Mouse (Mus musculus) limb, embryonic 14.5 days (tissue): ENCODE results near the gene Sesn1. TPM values are rescaled to one million over a fixed set of nuclear protein-coding genes. Genes with fewer than 3 reads are reported as not detected.
A peak's percentile ranks its signal among the peaks of the same experiment; 100 is the strongest.

Experiments used
- ATAC-seq: fragments of 200-750 bp; cut with Nextera tagmentation; 2 replicates; pipeline ENCODE4 v1.8.0; 2017; ENCODE audit warnings: low read depth, moderate number of reproducible peaks, moderate TSS enrichment; ENCODE audit not compliant: low FRiP score
- DNase-seq: peaks from one replicate; pipeline ENCODE4 v3.0.0-alpha.2; 2015; ENCODE audit warnings: low spot score
- H3K27ac ChIP-seq: fragments of 300-500 bp; sonication (generic); replicated peaks from 2 replicates; pipeline ENCODE4 v1.5.1; 2014; ENCODE audit warnings: low read depth, mild to moderate bottlenecking, low read length, moderate library complexity, mixed read lengths
- H3K27me3 ChIP-seq: fragments of 300-500 bp; sonication (generic); 2 replicates; pipeline ENCODE4 v1.6.1; 2014; ENCODE audit warnings: low read length, mixed read lengths; ENCODE audit not compliant: control insufficient read depth, insufficient read depth
- H3K36me3 ChIP-seq: fragments of 300-500 bp; sonication (generic); 2 replicates; pipeline ENCODE4 v1.6.1; 2014; ENCODE audit warnings: mild to moderate bottlenecking, low read length, moderate library complexity, mixed read lengths; ENCODE audit not compliant: control insufficient read depth, insufficient read depth
- H3K4me1 ChIP-seq: fragments of 300-500 bp; sonication (generic); 2 replicates; pipeline ENCODE4 v1.6.1; 2014; ENCODE audit warnings: antibody characterized with exemption, low read length, mixed read lengths; ENCODE audit not compliant: control insufficient read depth, insufficient read depth
- H3K4me2 ChIP-seq: fragments of 300-500 bp; sonication (generic); replicated peaks from 2 replicates; pipeline ENCODE4 v1.6.1; 2014; ENCODE audit warnings: low read depth, mild to moderate bottlenecking, low read length, moderate library complexity; ENCODE audit not compliant: severe bottlenecking
- H3K4me3 ChIP-seq: fragments of 300-500 bp; sonication (generic); replicated peaks from 2 replicates; pipeline ENCODE4 v1.5.1; 2014; ENCODE audit warnings: low read length
- H3K9ac ChIP-seq: fragments of 300-500 bp; sonication (generic); 2 replicates; pipeline ENCODE4 v1.6.1; 2014; ENCODE audit warnings: mild to moderate bottlenecking, low read depth, low read length, moderate library complexity; ENCODE audit not compliant: severe bottlenecking
- H3K9me3 ChIP-seq: fragments of 300-500 bp; sonication (generic); 2 replicates; pipeline ENCODE4 v1.6.1; 2016; ENCODE audit warnings: low read length; ENCODE audit not compliant: control insufficient read depth
- POLR2A ChIP-seq: fragments of 200-500 bp; IDR thresholded peaks from 2 replicates; pipeline ENCODE4 v1.8.0; 2012; ENCODE audit warnings: inconsistent platforms, mild to moderate bottlenecking, moderate library complexity, borderline replicate concordance; ENCODE audit not compliant: insufficient read depth, insufficient read length; ENCODE audit errors: extremely low read depth
- WGBS: fragments of 180-500 bp; shearing (Covaris S2); extraction: QIAGEN DNeasy Blood & Tissue Kit; methylation state at CpG from one replicate; pipeline ENCODE4 v1.1.7; 2014; 5-methylcytosine and 5-hydroxymethylcytosine counted together
- polyA plus RNA-seq, 2 experiments: library from polyadenylated mRNA; depleted of rRNA in 1 of 2; stranded (reverse) in 1 of 2; unstranded in 1 of 2; fragments of >200 nt; fragmentation: Nextera tagmentation in 1 of 2; extraction: Ambion mirVana in 1 of 2; gene quantifications; 2 replicates each; pipeline versions ENCODE4 v1.2.1 to v1.2.3; 2012 to 2014

Gene Sesn1
- polyA plus RNA-seq, 2 experiments = 37.0 to 42.9 TPM

- no peak for TF ChIP-seq POLR2A
- 60% methylated on average over 2 of the region's 2 CpGs for WGBS
- Histone ChIP-seq H3K27me3 (no peaks in the 10 kb centered on the region), H3K9ac (no peak overlapping the region), H3K4me2 (no peak overlapping the region), H3K36me3 (no peaks in the 10 kb centered on the region), H3K27ac (no peak overlapping the region), H3K4me1 (no peaks in the 10 kb centered on the region), H3K4me3 (no peak overlapping the region), H3K9me3 (no peaks in the 10 kb centered on the region)
- ATAC-seq = no peak
- DNase-seq = no peak
Measured at GRCm38 (mm10) chr10:41860275-41860688, 50.5 kb downstream of the Sesn1 start.

DNA sequence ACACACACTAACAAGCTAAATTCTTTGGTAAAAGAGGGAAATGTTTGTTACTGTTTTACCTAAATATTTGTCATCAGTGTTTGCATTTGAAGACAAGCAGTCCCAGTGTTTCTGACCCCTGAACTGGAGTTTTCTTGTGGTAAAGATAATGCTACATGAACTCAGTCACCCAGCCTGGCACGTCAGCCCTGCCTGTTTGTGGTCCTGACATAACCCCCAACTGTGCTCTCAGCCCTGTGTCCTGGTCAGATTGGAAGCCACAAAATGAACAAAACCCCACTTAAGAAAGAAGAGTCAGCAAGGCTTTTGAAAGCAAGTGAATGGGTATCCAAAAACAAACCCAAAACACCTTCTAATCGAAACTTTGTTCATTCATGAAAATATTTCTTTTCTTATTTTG lies 53.3 kb downstream of the Sesn1 start:
- DNase-seq (no peak), ATAC-seq (no peak)
- 72% methylated on average over 2 of the region's 2 CpGs for WGBS
- Histone ChIP-seq H3K27me3 (no peaks in the 10 kb centered on the region), H3K9me3 (no peaks in the 10 kb centered on the region), H3K4me3 (no peak overlapping the region), H3K9ac (no peak overlapping the region), H3K36me3 (no peaks in the 10 kb centered on the region), H3K27ac (no peak overlapping the region), H3K4me2 (no peak overlapping the region), H3K4me1 (peaks cover 7% of the 10 kb centered on the region; the same call in 1 of the 2 replicates)
- TF ChIP-seq POLR2A = no peak

- H3K36me3 ChIP-seq = no peaks in the 10 kb centered on the region
- H3K9me3 ChIP-seq = no peaks in the 10 kb centered on the region
- H3K4me3 ChIP-seq = no peak overlapping the region
- H3K27me3 ChIP-seq = no peaks in the 10 kb centered on the region
- ATAC-seq (no peak), DNase-seq (peak; percentile 44)
- peaks cover 7% of the 10 kb centered on the region; the same call in 1 of the 2 replicates for H3K4me1 ChIP-seq
- no peak overlapping the region for H3K4me2 ChIP-seq
- no peak overlapping the region for H3K9ac ChIP-seq
- WGBS = 52% methylated on average over 3 of the region's 3 CpGs
- no peak for TF ChIP-seq POLR2A
- H3K27ac ChIP-seq = peak overlapping the region; percentile 13; the same call in 1 of the 2 replicates
Measured at GRCm38 (mm10) chr10:41866069-41866837, 56.5 kb downstream of the Sesn1 start.

DNA sequence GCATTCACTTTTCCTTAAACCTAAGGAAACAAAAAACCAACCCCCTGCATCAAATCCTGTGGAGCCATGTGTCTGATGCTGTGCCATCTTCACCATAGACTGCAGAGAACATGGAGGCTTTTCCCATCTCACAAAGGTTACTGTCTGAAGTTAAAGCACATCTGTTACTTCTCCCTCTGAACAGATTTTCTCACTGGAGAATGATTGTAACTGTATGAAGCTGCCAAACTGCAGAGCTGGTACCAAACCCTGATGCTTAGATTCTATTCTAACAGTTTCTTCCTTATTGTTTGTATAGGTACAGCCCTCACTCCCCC lies 57.1 kb downstream of the Sesn1 start:
- TF ChIP-seq POLR2A = no peak
- Histone ChIP-seq H3K9ac (no peak overlapping the region), H3K4me3 (no peak overlapping the region), H3K27me3 (no peaks in the 10 kb centered on the region), H3K4me1 (peaks cover 7% of the 10 kb centered on the region; the same call in 1 of the 2 replicates), H3K27ac (no peak overlapping the region), H3K9me3 (no peaks in the 10 kb centered on the region), H3K4me2 (no peak overlapping the region), H3K36me3 (no peaks in the 10 kb centered on the region)
- DNase-seq = no peak
- ATAC-seq = no peak

DNA sequence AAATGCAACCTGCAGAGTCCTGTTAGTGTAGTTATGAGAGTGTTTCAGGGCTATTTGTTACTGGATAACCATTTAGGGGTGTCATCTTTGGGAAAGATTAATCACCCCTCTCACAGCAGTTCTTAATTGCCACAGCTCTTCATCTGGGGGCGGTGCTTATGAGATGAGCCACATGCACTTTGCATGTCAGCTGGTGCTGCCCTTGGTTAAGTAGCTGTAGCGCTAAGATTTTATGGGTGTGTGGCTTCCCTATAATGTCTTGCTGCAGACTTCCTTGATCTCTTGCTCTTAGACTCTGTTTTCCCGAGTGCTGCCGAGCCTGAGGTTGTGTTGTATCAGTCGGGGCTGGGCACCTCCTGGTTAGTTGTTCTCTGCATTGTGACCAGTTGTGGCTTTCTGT lies 58.2 kb downstream of the Sesn1 start:
- no peak overlapping the region for H3K4me3 ChIP-seq
- no peak for TF ChIP-seq POLR2A
- no peak overlapping the region for H3K4me2 ChIP-seq
- H3K36me3 ChIP-seq = no peaks in the 10 kb centered on the region
- no peaks in the 10 kb centered on the region for H3K27me3 ChIP-seq
- no peak for DNase-seq
- H3K27ac ChIP-seq = no peak overlapping the region
- H3K9ac ChIP-seq = no peak overlapping the region
- H3K9me3 ChIP-seq = no peaks in the 10 kb centered on the region
- 47% methylated on average over 5 of the region's 5 CpGs for WGBS
- peaks cover 7% of the 10 kb centered on the region; the same call in 1 of the 2 replicates for H3K4me1 ChIP-seq
- no peak for ATAC-seq
